Mouse (Mus musculus): ENCODE measurements around the gene Adrm1.

Adrm1 gene

DNA sequence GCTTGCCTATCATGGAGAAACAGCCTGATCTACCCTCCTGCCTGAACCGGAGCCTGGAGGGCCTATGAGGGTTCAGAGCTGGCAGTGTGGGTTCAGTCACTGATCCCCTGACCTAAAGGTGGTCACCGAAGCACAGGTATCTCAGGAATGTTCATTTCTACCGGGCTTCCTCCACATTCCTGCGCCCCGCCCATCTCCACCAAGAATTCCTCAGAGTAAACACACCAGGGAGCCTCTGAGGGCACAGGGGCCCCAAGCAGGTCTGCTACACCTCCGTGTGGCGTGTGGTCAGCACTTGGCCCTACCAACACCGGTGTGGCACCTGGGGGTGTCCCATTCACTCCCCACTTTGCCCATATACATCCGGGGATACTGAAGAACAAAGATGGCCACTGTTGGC lies 48.9 kb downstream of the Adrm1 start:
- DNase-seq = peak; percentile 50

DNA sequence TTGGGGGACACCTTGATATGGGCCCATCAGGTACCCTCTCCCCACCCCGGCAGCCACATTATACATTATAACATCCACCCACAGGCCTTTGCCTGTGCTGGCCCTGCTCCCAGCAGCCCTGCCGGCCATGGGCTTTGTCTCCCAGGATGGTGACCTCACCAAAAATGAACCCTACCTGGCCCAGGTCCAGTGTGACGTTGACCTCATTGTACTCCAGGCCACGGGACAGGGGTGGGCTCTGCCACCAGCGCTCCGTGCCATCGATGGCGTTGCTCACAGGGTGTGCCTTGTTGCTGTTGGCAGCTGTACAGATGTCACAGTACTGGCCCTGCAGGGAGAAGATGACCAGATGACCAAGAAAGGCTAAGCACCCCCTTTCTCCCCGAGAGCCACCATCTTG lies 49.8 kb downstream of the Adrm1 start:
- DNase-seq = peak; percentile 34

DNA sequence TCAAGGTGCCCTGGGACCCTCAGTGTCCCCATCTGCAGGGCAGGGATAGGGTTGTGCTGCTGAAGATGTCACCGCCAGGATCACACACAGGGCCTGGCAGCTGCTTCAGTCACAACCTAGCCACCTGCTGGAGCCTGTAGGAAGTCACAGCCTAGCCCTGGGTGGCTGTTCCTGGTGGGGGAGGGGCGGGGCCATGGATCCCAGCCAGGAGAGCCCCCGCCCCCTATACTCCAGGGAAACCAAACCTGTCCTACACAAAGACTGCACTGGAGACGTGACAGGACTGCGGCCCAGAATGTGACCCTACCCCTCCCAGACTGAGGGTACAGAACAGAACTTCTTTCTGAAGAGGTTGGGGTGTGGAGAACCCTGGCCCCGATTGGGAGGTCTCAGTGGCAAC lies 51.0 kb downstream of the Adrm1 start:
- DNase-seq = peak; percentile 56

DNA sequence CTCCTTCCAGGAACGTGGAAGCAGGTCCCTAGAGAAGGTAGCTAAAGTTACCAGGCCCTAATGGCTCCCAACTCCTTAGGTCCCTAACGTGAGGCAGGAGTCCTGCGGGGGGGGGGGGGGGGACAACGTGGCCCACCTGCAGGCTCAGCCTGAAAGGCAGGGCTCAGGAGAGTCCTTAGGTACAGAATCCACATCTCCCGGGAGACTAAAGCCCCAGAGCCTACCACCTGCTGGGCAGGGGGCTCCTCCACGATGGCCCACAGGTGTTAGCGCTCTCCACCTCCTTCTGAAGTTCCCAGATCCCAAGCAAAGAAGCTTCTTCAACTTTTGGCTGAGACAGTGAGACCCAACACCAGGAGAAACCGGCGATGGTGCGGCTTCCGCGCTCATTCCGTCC lies 53.4 kb downstream of the Adrm1 start:
- no peak for DNase-seq

DNA sequence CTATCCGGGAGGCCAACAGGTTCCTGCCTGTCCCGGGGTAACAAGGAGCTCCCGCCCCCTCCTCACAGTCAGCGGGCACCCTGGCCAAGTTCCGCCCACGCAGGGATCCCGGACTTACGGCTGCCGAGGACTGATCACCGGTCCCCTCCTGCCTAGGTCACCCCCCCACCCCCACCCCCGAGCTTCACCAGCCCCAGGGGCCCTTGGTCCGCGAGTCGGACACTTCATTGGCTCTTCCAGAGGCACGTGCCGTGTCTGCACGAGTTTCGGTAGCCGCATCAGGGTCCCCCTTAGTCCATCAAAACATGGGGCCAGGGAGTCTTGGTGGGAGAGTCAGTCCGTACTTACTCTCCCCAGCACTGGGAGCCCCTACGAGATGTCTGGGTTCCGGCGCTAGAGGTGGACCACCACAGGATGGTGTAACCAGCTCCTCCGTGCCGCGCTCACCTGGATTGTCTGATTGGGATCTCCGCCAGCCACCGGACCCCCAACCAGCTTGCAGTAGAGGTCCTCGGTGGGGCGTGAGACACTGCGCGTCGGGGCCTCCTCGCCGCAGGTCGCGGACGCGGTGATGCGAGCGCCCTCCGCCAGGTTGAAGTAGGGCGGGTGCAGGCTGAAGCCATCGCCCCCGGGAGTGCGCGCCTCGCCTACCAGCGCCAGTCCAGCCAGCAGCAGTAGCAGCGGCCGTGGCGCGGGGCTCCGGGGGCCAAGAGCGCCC lies 53.9 kb downstream of the Adrm1 start:
- peak; percentile 69 for DNase-seq
